Comparison of ENCODE assay signal across 13 mouse cellular contexts in genomic region chr2:166197064-166197463, GRCm38 (mm10). TPM values are rescaled to one million over a fixed set of nuclear protein-coding genes. Genes with fewer than 3 reads are reported as not detected.
DNase-seq lines count a peak whose midpoint lies in the region; ATAC-seq and TF ChIP-seq lines count a peak whose summit lies in the region.
"Had no signal": no experiment of that assay in that cellular context is flagged by ENCODE, and none has a peak within 500 bp of the region (broad histone marks: within the 10 kb centered on the region; RNA-seq: fewer than 3 reads in every experiment).

No protein-coding gene starts in this region.

- no peaks in the 10 kb centered on the region for H3K4me1 ChIP-seq in liver, adult 2 months (ENCODE audit: control insufficient read depth, insufficient read depth, low read length)
- H3K4me1 ChIP-seq in heart, embryonic 15.5 days (replicated peaks), result peaks cover 36% of the 10 kb centered on the region
- peaks cover 19% of the 10 kb centered on the region for H3K4me1 ChIP-seq in limb, embryonic 14.5 days (ENCODE audit: control insufficient read depth, insufficient read depth, low read length)
- H3K4me1 ChIP-seq: stomach, embryonic 15.5 days had no signal

- no peak for TF ChIP-seq CTCF in liver, adult 2 months (IDR thresholded peaks at IDR 0.05; ENCODE audit: low read depth, low read length)

- no peaks in the 10 kb centered on the region for H3K36me3 ChIP-seq in liver, adult 2 months (ENCODE audit: control insufficient read depth, insufficient read depth, low read length)
- no peaks in the 10 kb centered on the region for H3K36me3 ChIP-seq in heart, embryonic 15.5 days
- H3K36me3 ChIP-seq in limb, embryonic 14.5 days (ENCODE audit: control insufficient read depth, insufficient read depth, low read length), result no peaks in the 10 kb centered on the region
- H3K36me3 ChIP-seq: stomach, embryonic 15.5 days had no signal

- TF ChIP-seq POLR2A in liver, adult 2 months (IDR thresholded peaks at IDR 0.05; ENCODE audit: extremely low read depth, insufficient read depth, low read length), result no peak
- no peak for TF ChIP-seq POLR2A in limb, embryonic 14.5 days (IDR thresholded peaks at IDR 0.05; ENCODE audit: borderline replicate concordance, extremely low read depth, insufficient read depth, insufficient read length)

- no peak overlapping the region for H3K27ac ChIP-seq in liver, adult 2 months (replicated peaks; ENCODE audit: insufficient read depth, low read depth, low read length)
- H3K27ac ChIP-seq in heart, embryonic 15.5 days, result peak overlapping the region; percentile 81
- no peak overlapping the region for H3K27ac ChIP-seq in limb, embryonic 14.5 days (replicated peaks; ENCODE audit: low read depth, low read length)
- H3K27ac ChIP-seq: forebrain, embryonic 13.5 days; liver, embryonic 14.5 days; stomach, embryonic 15.5 days had no signal

- no peak overlapping the region for H3K9ac ChIP-seq in liver, adult 2 months (ENCODE audit: low read depth, low read length)
- H3K9ac ChIP-seq in heart, embryonic 15.5 days, result no peak overlapping the region
- H3K9ac ChIP-seq in limb, embryonic 14.5 days (ENCODE audit: low read depth, low read length, severe bottlenecking), result peak overlapping the region; percentile 7; the same call in 1 of the 2 replicates
- H3K9ac ChIP-seq: forebrain, embryonic 13.5 days; liver, embryonic 14.5 days; stomach, embryonic 15.5 days had no signal

- no peaks in the 10 kb centered on the region for H3K79me2 ChIP-seq in liver, adult 2 months (ENCODE audit: control insufficient read depth, insufficient read depth, low read length)

- 73% methylated on average over 6 of the region's 6 CpGs for WGBS in liver, adult 2 months
- 48% methylated on average over 6 of the region's 6 CpGs for WGBS in heart, embryonic 15.5 days
- 35% methylated on average over 6 of the region's 6 CpGs for WGBS in limb, embryonic 14.5 days

- peak; percentile 42 for DNase-seq in adrenal gland, postnatal 14 days
- no peak for DNase-seq in adrenal gland, postnatal 4 days (ENCODE audit: low spot score in 2 of 2)
- peak; percentile 62 for DNase-seq in liver, adult 2 months (ENCODE audit: extremely low read depth, low read depth, low spot score)
- no peak for DNase-seq in liver
- DNase-seq in limb, embryonic 14.5 days (ENCODE audit: low spot score), result peak; percentile 55
- DNase-seq in frontal cortex, postnatal 10 days (ENCODE audit: low spot score in 2 of 2), result no peak
- DNase-seq in right cerebral cortex, postnatal 10 days (ENCODE audit: low spot score in 2 of 2), result no peak
- DNase-seq: adrenal gland, postnatal 36 days; cerebellum, adult 11-12 months had no signal

- H3K27me3 ChIP-seq in liver, adult 2 months (ENCODE audit: control insufficient read depth, insufficient read depth, low read length), result no peaks in the 10 kb centered on the region
- 0 out of 2 replicates have a peak, but pooled peaks cover 2% of the 10 kb centered on the region for H3K27me3 ChIP-seq in heart, embryonic 15.5 days
- H3K27me3 ChIP-seq in limb, embryonic 14.5 days (ENCODE audit: control insufficient read depth, insufficient read depth, low read length), result no peaks in the 10 kb centered on the region
- H3K27me3 ChIP-seq: stomach, embryonic 15.5 days had no signal

- ATAC-seq in heart, embryonic 15.5 days (replicated peaks; ENCODE audit: insufficient number of reproducible peaks, insufficient read depth, low FRiP score, low read depth), result no peak
- ATAC-seq in limb, embryonic 14.5 days (ENCODE audit: low FRiP score, low read depth), result no peak; the same call in 1 of the 2 replicates
- ATAC-seq: forebrain, embryonic 13.5 days had no signal

- no peaks in the 10 kb centered on the region; the same call in 1 of the 2 replicates for H3K9me3 ChIP-seq in heart, embryonic 15.5 days (replicated peaks)
- H3K9me3 ChIP-seq in limb, embryonic 14.5 days (ENCODE audit: control insufficient read depth, low read length), result no peaks in the 10 kb centered on the region
- H3K9me3 ChIP-seq: forebrain, embryonic 13.5 days; stomach, embryonic 15.5 days had no signal

- H3K4me3 ChIP-seq in liver, adult 2 months (ENCODE audit: insufficient read depth, low read depth, low read length), result no peak overlapping the region
- H3K4me3 ChIP-seq in heart, embryonic 15.5 days, result no peak overlapping the region
- H3K4me3 ChIP-seq in limb, embryonic 14.5 days (replicated peaks; ENCODE audit: low read length), result no peak overlapping the region
- H3K4me3 ChIP-seq: forebrain, embryonic 13.5 days; stomach, embryonic 15.5 days had no signal

- H3K4me2 ChIP-seq in heart, embryonic 15.5 days, result no peak overlapping the region
- no peak overlapping the region for H3K4me2 ChIP-seq in limb, embryonic 14.5 days (replicated peaks; ENCODE audit: low read depth, low read length, severe bottlenecking)
- H3K4me2 ChIP-seq: forebrain, embryonic 13.5 days; stomach, embryonic 15.5 days had no signal

RNA-seq across cellular contexts. Expression of gene Sulf2, which starts 41.6 kb away (rescaled TPM):
- total RNA-seq in adrenal gland, postnatal 14 days (2021), result 60.5 and 60.7 TPM in 2 replicates
- total RNA-seq in adrenal gland, postnatal 4 days (2021), result 10 to 100 TPM; 89.6 to 94.7 TPM
- 7.8 and 9.9 TPM in 2 replicates for total RNA-seq in liver, adult 2 months (2014; rRNA removed)
- 16.1 and 21.9 TPM in 2 replicates for polyA plus RNA-seq in liver, adult 2 months (2012; rRNA removed)
- 80.6 and 94.0 TPM in 2 replicates for polyA plus RNA-seq in heart, embryonic 15.5 days (2015; fragmentation: Nextera tagmentation; extraction: Ambion mirVana)
- 294 and 361 TPM in 2 replicates for polyA plus RNA-seq in limb, embryonic 14.5 days (2012; rRNA removed)
- polyA plus RNA-seq in limb, embryonic 14.5 days (2014; fragmentation: Nextera tagmentation; extraction: Ambion mirVana), result 200 and 235 TPM in 2 replicates

Comparison
In these comparisons a context has a peak if more than half of its experiments do, and no peak if none do; other contexts are left out.
1. DNase-seq: peak in adrenal gland, postnatal 14 days (single experiment), liver, adult 2 months (single experiment) and limb, embryonic 14.5 days (single experiment); none in adrenal gland, postnatal 4 days (0 of 2), liver (single experiment), frontal cortex, postnatal 10 days (0 of 2) and right cerebral cortex, postnatal 10 days (0 of 2).